Mouse (Mus musculus) heart, adult 2 months (tissue): ENCODE data around the gene Yae1d1. TPM values are rescaled to one million over a fixed set of nuclear protein-coding genes. Genes with fewer than 3 reads are reported as not detected.
A peak's percentile ranks its signal among the peaks of the same experiment; 100 is the strongest.

Source experiments
- DNase-seq, 2 experiments: peaks; one replicate each; pipeline ENCODE4 v3.0.0; 2021
- H3K27ac ChIP-seq: fragments of 200-600 bp; 2 replicates; pipeline ENCODE4 v1.8.1; 2022
- H3K27me3 ChIP-seq: fragments of 200-500 bp; 2 replicates; pipeline ENCODE4 v1.6.1; 2012; ENCODE audit warnings: mild to moderate bottlenecking, low read length, inconsistent platforms, mixed read lengths; ENCODE audit not compliant: control insufficient read depth, insufficient read depth
- H3K36me3 ChIP-seq: fragments of 200-500 bp; 2 replicates; pipeline ENCODE4 v1.6.1; 2012; ENCODE audit warnings: low read length, inconsistent platforms; ENCODE audit not compliant: control insufficient read depth, insufficient read depth
- H3K4me1 ChIP-seq: fragments of 200-500 bp; 2 replicates; pipeline ENCODE4 v1.6.1; 2011; ENCODE audit warnings: low read length; ENCODE audit not compliant: control insufficient read depth, insufficient read depth
- H3K4me3 ChIP-seq: fragments of 200-600 bp; 2 replicates; pipeline ENCODE4 v1.8.1; 2022
- H3K79me2 ChIP-seq: fragments of 200-500 bp; replicated peaks from 2 replicates; pipeline ENCODE4 v1.6.1; 2012; ENCODE audit warnings: mild to moderate bottlenecking, inconsistent platforms, low read length, moderate library complexity, mixed read lengths; ENCODE audit not compliant: control insufficient read depth, insufficient read depth
- H3K9ac ChIP-seq: fragments of 200-500 bp; 2 replicates; pipeline ENCODE4 v1.6.1; 2012; ENCODE audit warnings: low read depth, mild to moderate bottlenecking, control low read depth, inconsistent platforms, low read length, mixed read lengths
- CTCF ChIP-seq: fragments of 200-600 bp; IDR thresholded peaks from 2 replicates; pipeline ENCODE4 v1.8.1; 2022; ENCODE audit warnings: antibody characterized with exemption, mild to moderate bottlenecking, moderate library complexity
- EP300 ChIP-seq: fragments of 200-500 bp; IDR thresholded peaks from 2 replicates; pipeline ENCODE4 v1.6.1; 2011; ENCODE audit warnings: low read depth, low read length, control low read depth; ENCODE audit not compliant: insufficient read depth
- POLR2A ChIP-seq: fragments of 200-500 bp; IDR thresholded peaks from 2 replicates; pipeline ENCODE4 v1.6.1; 2011; ENCODE audit warnings: mild to moderate bottlenecking, low read depth, low read length, control low read depth; ENCODE audit not compliant: insufficient read depth
- WGBS: fragments of 180-500 bp; shearing (Covaris S2); methylation state at CpG from one replicate; pipeline ENCODE4 v1.1.7; 2018; 5-methylcytosine and 5-hydroxymethylcytosine counted together
- intact Hi-C: fragments of 180-260 bp; cut with DNase I; formaldehyde crosslinking; loops from one replicate; pipeline ENCODE4 v1.15.1; 2025
- long read RNA-seq: library from polyadenylated mRNA; stranded (forward); transcript quantifications from one replicate; pipeline ENCODE4 v2.0.0, GENCODE M21; 2021
- polyA plus RNA-seq: library from polyadenylated mRNA; depleted of rRNA; stranded (reverse); fragments of >200 nt; gene quantifications from 2 replicates; pipeline ENCODE4 v1.2.3, GENCODE M21; 2012; rRNA removed
- total RNA-seq, 2 experiments: library from RNA; stranded (reverse); gene quantifications; 2 replicates each; pipeline ENCODE4 v1.2.3; 2021

Yae1d1 gene
- total RNA-seq (10 to 100 TPM; 36.2 to 37.6 TPM), polyA plus RNA-seq (39.0 and 69.1 TPM in 2 replicates)
- long read RNA-seq, full-length matches to known transcripts, result 67 of 71 reads
- long read RNA-seq, partial matches to known transcripts, result 2 of 71 reads
- long read RNA-seq, other reads (novel, unspliced or antisense), result 2 of 71 reads

GRCm38 (mm10) chr13:17992697-17993514 is at the start of gene Yae1d1:
Gene Yae1d1 (minus strand): TSS chr13:17993349.
- peak; percentile 67 for TF ChIP-seq CTCF
- 0 out of 2 replicates have a peak, but pooled peaks have one; percentile 54 for TF ChIP-seq EP300
- TF ChIP-seq POLR2A, result peak; percentile 60; the same call in 1 of the 2 replicates
- no peaks in the 10 kb centered on the region for H3K4me1 ChIP-seq
- H3K27me3 ChIP-seq, result no peaks in the 10 kb centered on the region
- peak within 1 kb of the TSS; percentile 87 for H3K27ac ChIP-seq
- peak; percentile 91 to 96 for DNase-seq
- peak within 1 kb of the TSS; percentile 89 for H3K4me3 ChIP-seq
- intact Hi-C loops, result loop anchor here (2.0 kb wide), 1 partner anchor 48 kb away; the partner anchor contains the start of gene Rala
- H3K9ac ChIP-seq, result peak within 1 kb of the TSS; percentile 86
- WGBS, result under 1% methylated on average over 54 of the region's 54 CpGs
- peaks cover 4% of the 10 kb centered on the region; the same call in 1 of the 2 replicates for H3K36me3 ChIP-seq
- no peaks in the 10 kb centered on the region; the same call in 1 of the 2 replicates for H3K79me2 ChIP-seq

- Histone ChIP-seq H3K4me1 (no peaks in the 10 kb centered on the region), H3K27ac (no peak overlapping the region), H3K79me2 (no peaks in the 10 kb centered on the region), H3K36me3 (no peaks in the 10 kb centered on the region), H3K27me3 (no peaks in the 10 kb centered on the region), H3K9ac (no peak overlapping the region), H3K4me3 (no peak overlapping the region)
- DNase-seq, result no peak
- 65% methylated on average over 2 of the region's 2 CpGs for WGBS
- intact Hi-C loops, result no loop called here
- TF ChIP-seq EP300, result no peak
- no peak for TF ChIP-seq POLR2A
- no peak for TF ChIP-seq CTCF
Measured at GRCm38 (mm10) chr13:18038814-18039213, 45.7 kb upstream of the Yae1d1 start.

DNA sequence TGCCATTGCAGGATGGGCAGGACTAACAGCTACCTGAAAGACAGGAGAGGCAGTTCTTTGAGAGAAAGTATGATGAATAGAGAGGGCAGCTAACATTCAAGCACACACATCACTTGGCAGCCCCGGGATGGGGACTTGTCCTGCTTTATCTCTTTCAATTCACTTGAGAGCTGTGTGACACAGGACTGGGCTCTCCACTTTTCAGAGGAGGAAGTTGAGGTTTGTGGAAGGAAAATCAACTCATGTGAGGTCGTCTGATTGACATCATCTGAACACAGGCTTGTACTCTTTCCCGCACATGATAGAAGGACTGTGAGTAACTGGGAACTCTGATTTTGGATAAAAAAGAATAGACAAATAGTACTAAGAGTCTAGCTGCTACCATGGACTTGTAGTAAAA is 23.5 kb upstream of the Yae1d1 start:
- no peaks in the 10 kb centered on the region for H3K27me3 ChIP-seq

GRCm38 (mm10) chr13:18013205-18013604 is 20.1 kb upstream of the Yae1d1 start:
- intact Hi-C loops, result no loop called here
- Histone ChIP-seq H3K79me2 (no peaks in the 10 kb centered on the region), H3K4me1 (no peaks in the 10 kb centered on the region), H3K4me3 (no peak overlapping the region), H3K27ac (no peak overlapping the region), H3K36me3 (no peaks in the 10 kb centered on the region), H3K27me3 (no peaks in the 10 kb centered on the region), H3K9ac (no peak overlapping the region)
- 72% methylated on average over 6 of the region's 6 CpGs for WGBS
- DNase-seq, result no peak
- no peak for TF ChIP-seq CTCF
- TF ChIP-seq EP300, result no peak
- TF ChIP-seq POLR2A, result no peak

More for the DNA sequence above, 23.5 kb upstream of the Yae1d1 start:
- no peak for TF ChIP-seq CTCF
- no peak for TF ChIP-seq POLR2A
- TF ChIP-seq EP300, result no peak
- intact Hi-C loops, result no loop called here
- Histone ChIP-seq H3K27ac (no peak overlapping the region), H3K4me3 (no peak overlapping the region), H3K4me1 (no peaks in the 10 kb centered on the region), H3K36me3 (no peaks in the 10 kb centered on the region), H3K9ac (no peak overlapping the region), H3K79me2 (no peaks in the 10 kb centered on the region)
- DNase-seq, result no peak
- WGBS, result 23% methylated on average over 3 of the region's 3 CpGs

GRCm38 (mm10) chr13:18011055-18011454 is 17.9 kb upstream of the Yae1d1 start:
- WGBS, result 67% methylated on average over 4 of the region's 4 CpGs
- H3K27me3 ChIP-seq, result no peaks in the 10 kb centered on the region
- H3K36me3 ChIP-seq, result no peaks in the 10 kb centered on the region
- no peak overlapping the region for H3K27ac ChIP-seq
- H3K4me1 ChIP-seq, result no peaks in the 10 kb centered on the region
- intact Hi-C loops, result no loop called here
- no peak for TF ChIP-seq CTCF
- TF ChIP-seq EP300, result no peak
- TF ChIP-seq POLR2A, result no peak
- H3K4me3 ChIP-seq, result no peak overlapping the region
- no peaks in the 10 kb centered on the region for H3K79me2 ChIP-seq
- DNase-seq, result no peak
- H3K9ac ChIP-seq, result no peak overlapping the region

- no peaks in the 10 kb centered on the region; the same call in 1 of the 2 replicates for H3K79me2 ChIP-seq
- WGBS, result 28% methylated on average over 7 of the region's 7 CpGs
- peak overlapping the region; percentile 87 for H3K27ac ChIP-seq
- no peak for DNase-seq
- H3K4me3 ChIP-seq, result peak overlapping the region; percentile 89
- intact Hi-C loops, result loop anchor here (2.0 kb wide), 1 partner anchor 49 kb away; the partner anchor contains the start of gene Rala
- TF ChIP-seq EP300, result no peak
- TF ChIP-seq CTCF, result no peak
- TF ChIP-seq POLR2A, result no peak
- peaks cover 4% of the 10 kb centered on the region; the same call in 1 of the 2 replicates for H3K36me3 ChIP-seq
- H3K9ac ChIP-seq, result peak overlapping the region; percentile 79
- H3K27me3 ChIP-seq, result no peaks in the 10 kb centered on the region
- H3K4me1 ChIP-seq, result no peaks in the 10 kb centered on the region
Measured at GRCm38 (mm10) chr13:17993515-17993847, 332 bp upstream of the Yae1d1 start.
